Mouse (Mus musculus) liver, embryonic 14 days (tissue): ENCODE measurements around the gene Catsperd. TPM values are rescaled to one million over a fixed set of nuclear protein-coding genes. Genes with fewer than 3 reads are reported as not detected.

Experiments
- polyA plus RNA-seq: library from polyadenylated mRNA; depleted of rRNA; stranded (reverse); fragments of >200 nt; gene quantifications from 2 replicates; pipeline ENCODE4 v1.2.3, GENCODE M21; 2012; rRNA removed

Gene Catsperd
- 0.31 and 0.44 TPM in 2 replicates for polyA plus RNA-seq

GRCm38 (mm10) chr17:56627530-56628277, at the start of gene Catsperd:
Gene Catsperd (plus strand): TSS chr17:56628143.

GRCm38 (mm10) chr17:56584257-56585130, 43.4 kb upstream of the Catsperd start, which contains the start of the genes Safb2 and Safb:
Gene Safb2 (minus strand): TSS chr17:56584585.
Gene Safb (plus strand): TSS chr17:56584825.

GRCm38 (mm10) chr17:56609452-56610171, 18.3 kb upstream of the Catsperd start, which contains the start of gene 2410015M20Rik:
Gene 2410015M20Rik (minus strand): TSS chr17:56609771.

GRCm38 (mm10) chr17:56613236-56613844, 14.6 kb upstream of the Catsperd start, which contains the start of gene Rpl36:
Gene Rpl36 (plus strand): TSS chr17:56613416.

GRCm38 (mm10) chr17:56626754-56627470, 1.0 kb upstream of the Catsperd start, which contains the start of gene Lonp1:
Gene Lonp1 (minus strand): TSS chr17:56626887.

GRCm38 (mm10) chr17:56672941-56673646, 45.2 kb downstream of the Catsperd start, which contains the start of gene Ranbp3:
Gene Ranbp3 (plus strand): TSS chr17:56673294.

Other genes starting within 250 kb of the Catsperd start
- 14.6 and 17.6 TPM in 2 replicates for gene Ptprs, start 151.7 kb upstream of the Catsperd start, polyA plus RNA-seq
- gene Znrf4, start 115.7 kb upstream of the Catsperd start, polyA plus RNA-seq: not detected in 2 replicates
- 0.24 and 0.25 TPM in 2 replicates for gene Gm20219, start 73.8 kb upstream of the Catsperd start, polyA plus RNA-seq
- gene Safb2, start 43.6 kb upstream of the Catsperd start, polyA plus RNA-seq: 37.3 and 41.5 TPM in 2 replicates
- 46.8 and 47.3 TPM in 2 replicates for gene Safb, start 43.3 kb upstream of the Catsperd start, polyA plus RNA-seq
- 81.6 and 101 TPM in 2 replicates for gene 2410015M20Rik, start 18.4 kb upstream of the Catsperd start, polyA plus RNA-seq
- 1,924 and 1,951 TPM in 2 replicates for gene Rpl36, start 14.7 kb upstream of the Catsperd start, polyA plus RNA-seq
- gene Lonp1, start 1.3 kb upstream of the Catsperd start, polyA plus RNA-seq: 43.5 and 46.6 TPM in 2 replicates
- gene Ranbp3, start 45.2 kb downstream of the Catsperd start, polyA plus RNA-seq: 39.4 and 43.3 TPM in 2 replicates
- 104 and 123 TPM in 2 replicates for gene Ndufa11, start 89.6 kb downstream of the Catsperd start, polyA plus RNA-seq
- 2.4 and 2.5 TPM in 2 replicates for gene Vmac, start 89.9 kb downstream of the Catsperd start, polyA plus RNA-seq
- 1.0 and 1.2 TPM in 2 replicates for gene Nrtn, start 129.4 kb downstream of the Catsperd start, polyA plus RNA-seq
- 16.5 and 17.4 TPM in 2 replicates for gene Dus3l, start 136.6 kb downstream of the Catsperd start, polyA plus RNA-seq
- 0.90 and 1.2 TPM in 2 replicates for gene Prr22, start 142.1 kb downstream of the Catsperd start, polyA plus RNA-seq
- 8.5 and 10.7 TPM in 2 replicates for gene Rfx2, start 202.9 kb downstream of the Catsperd start, polyA plus RNA-seq
- not detected in 2 replicates for gene Acsbg2, start 246.3 kb downstream of the Catsperd start, polyA plus RNA-seq
- gene 1700061G19Rik, start 247.3 kb downstream of the Catsperd start, polyA plus RNA-seq: 0.01 TPM in 2 replicates